Mouse (Mus musculus) embryo, embryonic 11.5 days (tissue): ENCODE data around the gene Tbc1d4.

Source experiments
- DNase-seq: peaks from one replicate; pipeline ENCODE4 v3.0.0-alpha.2; 2012; ENCODE audit warnings: low read depth, low spot score

Tbc1d4 gene

DNA sequence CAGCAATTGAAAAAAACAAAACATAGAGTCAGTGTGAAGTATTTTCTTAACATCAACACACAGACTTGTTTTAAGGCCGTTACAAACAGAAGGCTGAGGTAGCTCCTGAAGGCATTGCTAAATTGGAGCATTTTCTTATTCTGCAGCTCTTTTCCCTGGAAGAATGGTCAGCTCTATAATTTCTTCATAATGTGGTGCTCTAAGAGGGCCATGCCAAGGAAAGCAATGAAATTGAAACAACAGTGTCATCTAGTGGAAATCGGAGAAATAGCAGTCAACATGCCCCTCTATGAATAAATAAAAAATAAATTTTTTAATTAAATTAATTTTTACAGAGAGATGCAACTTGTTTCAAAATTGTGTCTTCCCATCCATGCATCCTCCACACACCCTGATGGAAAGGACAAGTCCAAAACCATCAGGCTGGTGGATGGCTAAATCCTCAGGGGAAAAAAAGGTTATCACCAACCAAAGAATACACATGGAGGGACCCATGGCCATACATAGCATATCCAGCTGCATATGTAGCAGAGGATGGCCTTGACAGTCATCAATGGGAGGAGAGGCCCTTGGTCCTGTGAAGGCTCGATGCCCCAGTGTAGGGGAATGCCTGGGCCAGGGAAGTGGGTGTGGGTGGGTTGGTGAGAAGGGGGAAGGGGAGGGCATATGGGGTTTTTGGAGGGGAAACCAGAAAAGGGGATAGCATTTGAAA is 180.0 kb downstream of the Tbc1d4 start:
- DNase-seq = peak; percentile 20

DNA sequence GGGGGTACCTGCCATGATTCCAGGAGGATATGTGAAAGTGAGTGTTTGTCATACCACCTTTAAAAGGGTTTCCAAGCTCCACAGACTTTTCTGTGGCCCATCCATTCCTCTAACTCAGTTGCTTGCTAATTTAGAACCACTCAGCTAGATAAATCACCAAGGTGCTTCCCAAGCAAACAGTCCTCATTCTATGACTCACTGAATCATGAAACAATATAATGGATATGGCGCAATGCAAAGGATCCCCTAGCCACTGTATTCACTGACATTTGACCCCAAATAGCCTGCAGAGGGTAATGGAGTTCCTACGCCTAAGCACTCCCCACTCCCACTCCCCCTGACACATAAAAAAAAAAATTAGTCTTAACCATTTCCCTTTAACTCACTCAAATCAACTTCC is 191.3 kb downstream of the Tbc1d4 start:
- no peak for DNase-seq
